Mouse (Mus musculus) liver, embryonic 14.5 days (tissue): ENCODE data around the gene Cpd. TPM values are rescaled to one million over a fixed set of nuclear protein-coding genes. Genes with fewer than 3 reads are reported as not detected.

Experiments
- ATAC-seq: fragments of 200-750 bp; cut with Nextera tagmentation; 2 replicates; pipeline ENCODE4 v1.8.0; 2017; ENCODE audit warnings: moderate number of reproducible peaks, mild to moderate bottlenecking, moderate library complexity; ENCODE audit not compliant: insufficient read depth
- DNase-seq, 3 experiments: peaks; one replicate each; pipeline ENCODE4 v3.0.0-alpha.2; 2012 to 2013; ENCODE audit warnings: low read depth in 3 of 3, low spot score in 3 of 3
- H3K27ac ChIP-seq: fragments of 300-500 bp; sonication (generic); 2 replicates; pipeline ENCODE4 v1.5.1; 2014; ENCODE audit warnings: moderate library complexity, mild to moderate bottlenecking, control low read depth, inconsistent platforms
- H3K27me3 ChIP-seq: fragments of 300-500 bp; sonication (generic); 2 replicates; pipeline ENCODE4 v1.6.1; 2014; ENCODE audit warnings: mild to moderate bottlenecking, low read length, moderate library complexity; ENCODE audit not compliant: control insufficient read depth, insufficient read depth
- H3K36me3 ChIP-seq: fragments of 300-500 bp; sonication (generic); replicated peaks from 2 replicates; pipeline ENCODE4 v1.6.1; 2014; ENCODE audit warnings: low read depth; ENCODE audit not compliant: control insufficient read depth, insufficient read depth
- H3K4me1 ChIP-seq, 2 experiments: fragments of 200-500 bp in 1 of 2; fragments of 300-500 bp in 1 of 2; sonication (generic) in 1 of 2; replicated peaks; 2 replicates each; pipeline ENCODE4 v1.6.1; 2012 to 2014; ENCODE audit warnings: antibody characterized with exemption in 1 of 2, inconsistent platforms in 1 of 2, low read length in 1 of 2; ENCODE audit not compliant: control insufficient read depth in 2 of 2, insufficient read depth in 2 of 2
- H3K4me2 ChIP-seq: fragments of 300-500 bp; sonication (generic); 2 replicates; pipeline ENCODE4 v1.6.1; 2014; ENCODE audit warnings: low read depth, mild to moderate bottlenecking, control low read depth, moderate library complexity
- H3K4me3 ChIP-seq, 2 experiments: fragments of 200-500 bp in 1 of 2; fragments of 300-500 bp in 1 of 2; sonication (generic) in 1 of 2; 2 replicates each; pipeline ENCODE4 v1.5.1; 2012 to 2014; ENCODE audit warnings: low read depth in 2 of 2, low read length in 2 of 2, mild to moderate bottlenecking in 2 of 2, control low read depth in 1 of 2, inconsistent platforms in 1 of 2, moderate library complexity in 1 of 2; ENCODE audit not compliant: insufficient read depth in 1 of 2
- H3K9ac ChIP-seq: fragments of 300-500 bp; sonication (generic); replicated peaks from 2 replicates; pipeline ENCODE4 v1.6.1; 2014; ENCODE audit warnings: mild to moderate bottlenecking, control low read depth, moderate library complexity
- H3K9me3 ChIP-seq: fragments of 300-500 bp; sonication (generic); 2 replicates; pipeline ENCODE4 v1.6.1; 2016; ENCODE audit warnings: low read length, mixed read lengths; ENCODE audit not compliant: control insufficient read depth
- CTCF ChIP-seq: IDR thresholded peaks from 2 replicates; pipeline ENCODE4 v1.5.1; 2016; ENCODE audit warnings: antibody characterized with exemption, low read depth, control low read depth
- EP300 ChIP-seq: IDR thresholded peaks from 2 replicates; pipeline ENCODE4 v1.6.1; 2016; ENCODE audit warnings: antibody characterized with exemption, low read depth
- WGBS: fragments of 180-500 bp; shearing (Covaris S2); extraction: QIAGEN DNeasy Blood & Tissue Kit; methylation state at CpG from one replicate; pipeline ENCODE4 v1.1.7; 2014; ENCODE audit not compliant: insufficient replicate concordance; 5-methylcytosine and 5-hydroxymethylcytosine counted together
- polyA plus RNA-seq, 2 experiments: library from polyadenylated mRNA; depleted of rRNA in 1 of 2; stranded (reverse) in 1 of 2; unstranded in 1 of 2; fragments of >200 nt; fragmentation: Nextera tagmentation in 1 of 2; extraction: Ambion mirVana in 1 of 2; gene quantifications; 2 replicates each; pipeline versions ENCODE4 v1.2.1 to v1.2.3; 2012 to 2014

Cpd gene
- polyA plus RNA-seq, 2 experiments = 7.2 to 8.2 TPM

GRCm38 (mm10) chr11:76891738-76892349 lies 45.0 kb upstream of the Cpd start:
- ATAC-seq (no peak), DNase-seq (no peak)
- H3K4me1 ChIP-seq = peaks cover 0 to 20% of the 10 kb centered on the region in 2 experiments; a peak in 2 of 4 replicates
- H3K36me3 ChIP-seq = no peaks in the 10 kb centered on the region
- H3K9me3 ChIP-seq = no peaks in the 10 kb centered on the region
- no peaks in the 10 kb centered on the region for H3K27me3 ChIP-seq
- no peak overlapping the region for H3K9ac ChIP-seq
- WGBS = 57% methylated on average over 4 of the region's 4 CpGs
- no peak overlapping the region for H3K4me2 ChIP-seq
- no peak for TF ChIP-seq CTCF
- TF ChIP-seq EP300 = no peak
- no peak overlapping the region for H3K4me3 ChIP-seq
- H3K27ac ChIP-seq = no peak overlapping the region

- H3K9me3 ChIP-seq = no peaks in the 10 kb centered on the region
- H3K4me2 ChIP-seq = no peak overlapping the region
- peaks cover 0 to 20% of the 10 kb centered on the region in 2 experiments; a peak in 2 of 4 replicates for H3K4me1 ChIP-seq
- H3K27ac ChIP-seq = no peak overlapping the region
- H3K36me3 ChIP-seq = no peaks in the 10 kb centered on the region
- no peaks in the 10 kb centered on the region for H3K27me3 ChIP-seq
- H3K9ac ChIP-seq = no peak overlapping the region
- ATAC-seq = no peak
- H3K4me3 ChIP-seq = no peak overlapping the region
- no peak for DNase-seq
- WGBS = 70% methylated on average over 7 of the region's 7 CpGs
- TF ChIP-seq EP300 (no peak), CTCF (no peak)
Observed at GRCm38 (mm10) chr11:76891171-76891570, 44.4 kb upstream of the Cpd start.

GRCm38 (mm10) chr11:76889339-76890164 lies 42.7 kb upstream of the Cpd start:
- no peak for ATAC-seq
- DNase-seq = no peak
- Histone ChIP-seq H3K9me3 (no peaks in the 10 kb centered on the region), H3K4me2 (no peak overlapping the region), H3K4me3 (no peak overlapping the region), H3K9ac (no peak overlapping the region), H3K27me3 (no peaks in the 10 kb centered on the region), H3K27ac (no peak overlapping the region), H3K4me1 (peaks cover 0 to 23% of the 10 kb centered on the region in 2 experiments; a peak in 2 of 4 replicates), H3K36me3 (no peaks in the 10 kb centered on the region)
- WGBS = 24% methylated on average over 10 of the region's 10 CpGs
- TF ChIP-seq CTCF (no peak), EP300 (no peak)

- DNase-seq (no peak), ATAC-seq (no peak)
- Histone ChIP-seq H3K4me1 (peaks cover 0 to 7% of the 10 kb centered on the region in 2 experiments; a peak in 2 of 4 replicates), H3K9me3 (no peaks in the 10 kb centered on the region), H3K36me3 (no peaks in the 10 kb centered on the region), H3K27me3 (no peaks in the 10 kb centered on the region), H3K4me2 (no peak overlapping the region), H3K9ac (no peak overlapping the region), H3K4me3 (no peak overlapping the region), H3K27ac (no peak overlapping the region)
- no peak for TF ChIP-seq EP300
- TF ChIP-seq CTCF = no peak
- 36% methylated on average over 5 of the region's 5 CpGs for WGBS
Observed at GRCm38 (mm10) chr11:76884451-76884850, 37.6 kb upstream of the Cpd start.

- 37% methylated on average over 5 of the region's 5 CpGs for WGBS
Observed at GRCm38 (mm10) chr11:76879816-76880215, 33.0 kb upstream of the Cpd start.

More at GRCm38 (mm10) chr11:76879816-76880215, 33.0 kb upstream of the Cpd start:
- no peak for TF ChIP-seq CTCF
- ATAC-seq (no peak), DNase-seq (no peak)
- no peaks in the 10 kb centered on the region for H3K9me3 ChIP-seq
- H3K27ac ChIP-seq = no peak overlapping the region
- H3K27me3 ChIP-seq = no peaks in the 10 kb centered on the region
- no peaks in the 10 kb centered on the region for H3K36me3 ChIP-seq
- no peak overlapping the region for H3K4me2 ChIP-seq
- H3K4me3 ChIP-seq = no peak overlapping the region
- peaks cover 0 to 5% of the 10 kb centered on the region in 2 experiments; a peak in 1 of 4 replicates for H3K4me1 ChIP-seq
- H3K9ac ChIP-seq = no peak overlapping the region
